19 mouse cellular contexts compared by ENCODE assay signal in genomic region chr19:32551442-32551841, GRCm38 (mm10). TPM values are rescaled to one million over a fixed set of nuclear protein-coding genes. Genes with fewer than 3 reads are reported as not detected.
DNase-seq lines count a peak whose midpoint lies in the region; ATAC-seq and TF ChIP-seq lines count a peak whose summit lies in the region.
"Had no signal": no experiment of that assay in that cellular context is flagged by ENCODE, and none has a peak within 500 bp of the region (broad histone marks: within the 10 kb centered on the region; RNA-seq: fewer than 3 reads in every experiment).

No protein-coding gene starts in this region.

- no peaks in the 10 kb centered on the region for H3K27me3 ChIP-seq in heart, embryonic 14.5 days (ENCODE audit: control insufficient read depth, insufficient read depth, low read length)
- H3K27me3 ChIP-seq in heart, embryonic 12.5 days (replicated peaks), result no peaks in the 10 kb centered on the region
- H3K27me3 ChIP-seq in stomach, embryonic 16.5 days (ENCODE audit: control insufficient read depth, insufficient read depth, low read length), result no peaks in the 10 kb centered on the region
- H3K27me3 ChIP-seq: embryonic facial prominence, embryonic 12.5 days had no signal

- 57% methylated on average over 3 of the region's 3 CpGs for WGBS in heart, embryonic 14.5 days
- 52% methylated on average over 3 of the region's 3 CpGs for WGBS in heart, embryonic 12.5 days
- 55% methylated on average over 3 of the region's 3 CpGs for WGBS in lung, adult 2 months
- 36% methylated on average over 3 of the region's 3 CpGs for WGBS in stomach, embryonic 16.5 days

- H3K4me2 ChIP-seq in heart, embryonic 14.5 days (ENCODE audit: low read length), result no peak overlapping the region
- H3K4me2 ChIP-seq in heart, embryonic 12.5 days, result no peak overlapping the region
- 0 out of 2 replicates have a peak overlapping the region, but pooled peaks have one; percentile 1 for H3K4me2 ChIP-seq in stomach, embryonic 16.5 days (ENCODE audit: low read depth, low read length)
- H3K4me2 ChIP-seq: embryonic facial prominence, embryonic 12.5 days had no signal

- H3K4me1 ChIP-seq in heart, embryonic 14.5 days (ENCODE audit: control insufficient read depth in 2 of 2, insufficient read depth in 2 of 2, low read length in 2 of 2), result no peaks in the 10 kb centered on the region
- H3K4me1 ChIP-seq in heart, embryonic 12.5 days (replicated peaks), result no peaks in the 10 kb centered on the region
- no peaks in the 10 kb centered on the region; the same call in 1 of the 2 replicates for H3K4me1 ChIP-seq in lung, adult 2 months (ENCODE audit: control insufficient read depth, insufficient read depth, low read length)
- H3K4me1 ChIP-seq in stomach, embryonic 16.5 days (ENCODE audit: control insufficient read depth, insufficient read depth, low read length), result peaks cover 3% of the 10 kb centered on the region; the same call in 1 of the 2 replicates

- no peak for TF ChIP-seq POLR2A in lung, adult 2 months (IDR thresholded peaks at IDR 0.05; ENCODE audit: borderline replicate concordance, extremely low read depth, low read depth, low read length)

- DNase-seq in lung, postnatal 36 days, result peak; percentile 32
- DNase-seq in lung, adult 2 months, result no peak
- peak; percentile 39 for DNase-seq in brain, adult 2 months (ENCODE audit: low read depth, low spot score)
- DNase-seq in embryo, embryonic 11 days, result no peak
- no peak for DNase-seq in thymus, adult 18-20 months
- DNase-seq: adrenal gland, postnatal 10 days; cerebellum, adult 18-20 months; kidney, postnatal 4 days; layer of hippocampus, postnatal 36 days; liver; lung, postnatal 10 days; right cerebral cortex, postnatal 14 days had no signal

- no peak for TF ChIP-seq CTCF in lung, adult 2 months (IDR thresholded peaks at IDR 0.05; ENCODE audit: insufficient read depth, low read length)

- no peak overlapping the region for H3K4me3 ChIP-seq in heart, embryonic 14.5 days (ENCODE audit: control insufficient read depth in 1 of 2, insufficient read depth in 1 of 2, low read depth in 1 of 2, low read length in 2 of 2)
- no peak overlapping the region for H3K4me3 ChIP-seq in heart, embryonic 12.5 days
- H3K4me3 ChIP-seq in lung, adult 2 months (replicated peaks; ENCODE audit: extremely low read depth, low read depth, low read length), result no peak overlapping the region
- H3K4me3 ChIP-seq in stomach, embryonic 16.5 days (replicated peaks; ENCODE audit: low read length), result no peak overlapping the region
- H3K4me3 ChIP-seq: embryonic facial prominence, embryonic 12.5 days had no signal

- H3K9ac ChIP-seq in heart, embryonic 14.5 days (ENCODE audit: low read length), result no peak overlapping the region
- no peak overlapping the region for H3K9ac ChIP-seq in heart, embryonic 12.5 days
- H3K9ac ChIP-seq in stomach, embryonic 16.5 days (ENCODE audit: low read length), result no peak overlapping the region
- H3K9ac ChIP-seq: embryonic facial prominence, embryonic 12.5 days had no signal

- H3K27ac ChIP-seq in heart, embryonic 14.5 days (replicated peaks in 1 of 2; ENCODE audit: control insufficient read depth in 1 of 2, insufficient read depth in 1 of 2, low read depth in 2 of 2, low read length in 2 of 2), result no peak overlapping the region
- H3K27ac ChIP-seq in heart, embryonic 12.5 days (ENCODE audit: poor library complexity, severe bottlenecking), result no peak overlapping the region
- peak overlapping the region; percentile 36; the same call in 1 of the 2 replicates for H3K27ac ChIP-seq in stomach, embryonic 16.5 days (ENCODE audit: low read length)
- H3K27ac ChIP-seq: embryonic facial prominence, embryonic 12.5 days had no signal

- H3K36me3 ChIP-seq in heart, embryonic 14.5 days (ENCODE audit: control insufficient read depth, insufficient read depth, low read length), result no peaks in the 10 kb centered on the region
- no peaks in the 10 kb centered on the region for H3K36me3 ChIP-seq in heart, embryonic 12.5 days
- no peaks in the 10 kb centered on the region for H3K36me3 ChIP-seq in stomach, embryonic 16.5 days (ENCODE audit: control insufficient read depth, insufficient read depth, low read length)
- H3K36me3 ChIP-seq: embryonic facial prominence, embryonic 12.5 days; G1E had no signal

- H3K9me3 ChIP-seq in heart, embryonic 14.5 days (ENCODE audit: control insufficient read depth, low read length), result no peaks in the 10 kb centered on the region
- no peaks in the 10 kb centered on the region for H3K9me3 ChIP-seq in heart, embryonic 12.5 days (replicated peaks)
- no peaks in the 10 kb centered on the region for H3K9me3 ChIP-seq in stomach, embryonic 16.5 days (replicated peaks; ENCODE audit: control insufficient read depth, low read length)
- H3K9me3 ChIP-seq: embryonic facial prominence, embryonic 12.5 days; G1E had no signal

- peak; percentile 26; the same call in 1 of the 2 replicates for ATAC-seq in heart, embryonic 14.5 days (ENCODE audit: insufficient number of reproducible peaks, insufficient read depth, low FRiP score, low read depth)
- no peak for ATAC-seq in heart, embryonic 12.5 days (ENCODE audit: insufficient number of reproducible peaks, low FRiP score)
- no peak for ATAC-seq in stomach, embryonic 16.5 days (ENCODE audit: insufficient read depth, low FRiP score)
- ATAC-seq: CD4-positive, CD25-positive, alpha-beta regulatory T cell, adult 4 months; hindbrain, embryonic 16.5 days had no signal

RNA-seq across cellular contexts. Expression of gene Papss2, which starts 44.1 kb away (rescaled TPM):
- polyA plus RNA-seq in heart, embryonic 14.5 days (2014; fragmentation: Nextera tagmentation; extraction: Ambion mirVana), result 10.3 TPM in 2 replicates
- 27.1 and 27.5 TPM in 2 replicates for polyA plus RNA-seq in heart, embryonic 12.5 days (2016; fragmentation: Nextera tagmentation; extraction: Ambion mirVana)
- 6.6 and 7.9 TPM in 2 replicates for polyA plus RNA-seq in lung, adult 2 months (2012; rRNA removed)
- 11.0 and 13.0 TPM in 2 replicates for polyA plus RNA-seq in stomach, embryonic 16.5 days (2015; fragmentation: Nextera tagmentation; extraction: Ambion mirVana)

Comparison
In these comparisons a context has a peak if more than half of its experiments do, and no peak if none do; other contexts are left out.
1. DNase-seq: peak in lung, postnatal 36 days (single experiment) and brain, adult 2 months (single experiment); none in lung, adult 2 months (single experiment), embryo, embryonic 11 days (single experiment) and thymus, adult 18-20 months (0 of 2).